Mouse (Mus musculus): ENCODE measurements around the gene Pno1. TPM values are rescaled to one million over a fixed set of nuclear protein-coding genes. Genes with fewer than 3 reads are reported as not detected.
"Not testable (repeated sequence)": the region's sequence is repeated elsewhere in the genome, so short reads cannot be mapped to it uniquely, and the experiment has no call there.

The Pno1 gene
- polyA plus RNA-seq (2016; fragmentation: Nextera tagmentation; extraction: Ambion mirVana), result 68.3 and 73.2 TPM in 2 replicates

DNA sequence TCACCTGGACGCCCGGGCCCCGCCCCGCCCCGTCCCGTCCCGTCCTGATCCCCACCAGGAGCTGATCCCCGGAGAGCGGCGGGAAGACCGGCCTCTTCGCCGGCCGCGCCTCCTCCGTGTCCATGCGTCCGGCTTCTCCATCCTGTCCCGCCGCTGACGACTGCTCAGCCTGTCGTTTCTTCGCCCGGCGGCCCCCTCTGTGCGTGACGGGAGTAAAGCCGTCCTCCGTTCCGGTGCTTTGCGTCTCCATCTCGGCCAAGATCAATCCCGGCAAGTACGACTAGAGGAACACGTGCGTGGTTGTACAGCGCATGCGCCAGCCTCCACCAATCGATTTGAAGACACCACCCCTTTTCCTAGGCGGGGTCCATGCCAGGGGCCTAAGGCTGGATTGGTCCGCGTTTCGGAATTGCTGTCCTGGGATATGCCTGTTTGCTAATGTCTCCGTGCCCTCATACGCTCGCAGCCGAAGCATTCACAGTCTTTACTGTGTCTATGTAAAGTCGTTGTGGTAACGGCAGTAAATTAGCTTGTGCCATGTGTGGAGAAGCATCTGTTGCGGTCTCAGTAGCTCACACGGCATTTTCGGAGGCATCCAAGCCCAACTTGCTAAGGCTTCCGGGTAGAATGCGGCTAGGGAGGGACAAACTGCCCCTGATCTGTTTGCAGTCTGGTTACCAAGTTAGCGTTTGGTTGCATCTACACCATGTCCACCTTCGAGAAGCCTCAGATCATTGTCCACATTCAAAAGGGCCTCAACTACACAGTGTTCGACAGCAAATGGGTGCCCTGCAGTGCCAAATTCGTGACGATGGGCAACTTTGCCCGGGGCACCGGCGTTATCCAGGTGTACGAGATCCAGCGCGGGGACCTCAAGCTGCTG is at the start of gene Pno1:
Gene Pno1, minus strand, starts transcription at position 311 of the 883 bp plus-strand sequence.
- Histone ChIP-seq H3K4me2 (peak within 1 kb of the TSS; percentile 74), H3K27ac (peak within 1 kb of the TSS; percentile 80), H3K9ac (peak within 1 kb of the TSS; percentile 77), H3K27me3 (no peaks in the 10 kb centered on the region), H3K36me3 (replicated peaks) (peaks cover 19% of the 10 kb centered on the region), H3K9me3 (no peaks in the 10 kb centered on the region), H3K4me3 (replicated peaks) (peak within 1 kb of the TSS; percentile 84), H3K4me1 (peaks cover 24% of the 10 kb centered on the region)
- peak; percentile 99 for ATAC-seq (ENCODE audit: low FRiP score)
- WGBS, result under 1% methylated on average over 65 of the region's 65 CpGs

- WGBS, result under 1% methylated on average over 17 of the region's 17 CpGs
- no peaks in the 10 kb centered on the region for H3K27me3 ChIP-seq
- H3K4me1 ChIP-seq, result peaks cover 9% of the 10 kb centered on the region
- H3K4me3 ChIP-seq (replicated peaks), result peak overlapping the region; percentile 76
- H3K9ac ChIP-seq, result peak overlapping the region; percentile 84
- peak overlapping the region; percentile 56 for H3K4me2 ChIP-seq
- H3K27ac ChIP-seq, result peak overlapping the region; percentile 84
- H3K9me3 ChIP-seq, result no peaks in the 10 kb centered on the region
- H3K36me3 ChIP-seq (replicated peaks), result no peaks in the 10 kb centered on the region
- peak; percentile 37 for ATAC-seq (ENCODE audit: low FRiP score)
These were observed 46.5 kb upstream of the Pno1 start for GRCm38 (mm10) chr11:17257861-17258260.

DNA sequence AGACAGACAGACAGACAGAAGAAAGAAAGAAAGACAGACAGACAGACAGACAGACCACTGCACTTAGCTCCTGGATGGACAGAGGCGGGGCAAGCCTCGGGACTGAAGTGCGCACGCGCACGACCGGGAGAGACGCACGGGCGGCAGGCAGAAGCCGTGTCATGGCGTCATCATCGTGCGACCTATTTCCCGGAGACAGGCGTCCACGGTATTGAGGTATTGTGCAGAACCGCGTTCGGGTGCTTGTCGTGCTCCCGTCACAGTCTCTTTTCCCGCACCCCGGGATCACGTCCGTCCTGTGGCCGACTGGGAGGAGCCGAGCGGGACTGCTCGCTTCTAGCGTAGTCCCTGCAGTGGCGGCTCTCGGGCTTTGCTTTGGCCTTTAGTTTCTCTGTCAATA is 46.1 kb upstream of the Pno1 start, which contains the start of gene C1d:
Gene C1d, plus strand, starts transcription at position 137 of the 400 bp plus-strand sequence.
- H3K27me3 ChIP-seq, result no peaks in the 10 kb centered on the region
- ATAC-seq (ENCODE audit: low FRiP score), result peak; percentile 93
- WGBS, result 0% methylated on average over 33 of the region's 33 CpGs
- H3K36me3 ChIP-seq (replicated peaks), result no peaks in the 10 kb centered on the region
- no peaks in the 10 kb centered on the region for H3K9me3 ChIP-seq
- H3K4me3 ChIP-seq (replicated peaks), result peak within 1 kb of the TSS; percentile 76
- peaks cover 9% of the 10 kb centered on the region for H3K4me1 ChIP-seq
- peak within 1 kb of the TSS; percentile 84 for H3K9ac ChIP-seq
- peak within 1 kb of the TSS; percentile 56 for H3K4me2 ChIP-seq
- H3K27ac ChIP-seq, result peak within 1 kb of the TSS; percentile 84

DNA sequence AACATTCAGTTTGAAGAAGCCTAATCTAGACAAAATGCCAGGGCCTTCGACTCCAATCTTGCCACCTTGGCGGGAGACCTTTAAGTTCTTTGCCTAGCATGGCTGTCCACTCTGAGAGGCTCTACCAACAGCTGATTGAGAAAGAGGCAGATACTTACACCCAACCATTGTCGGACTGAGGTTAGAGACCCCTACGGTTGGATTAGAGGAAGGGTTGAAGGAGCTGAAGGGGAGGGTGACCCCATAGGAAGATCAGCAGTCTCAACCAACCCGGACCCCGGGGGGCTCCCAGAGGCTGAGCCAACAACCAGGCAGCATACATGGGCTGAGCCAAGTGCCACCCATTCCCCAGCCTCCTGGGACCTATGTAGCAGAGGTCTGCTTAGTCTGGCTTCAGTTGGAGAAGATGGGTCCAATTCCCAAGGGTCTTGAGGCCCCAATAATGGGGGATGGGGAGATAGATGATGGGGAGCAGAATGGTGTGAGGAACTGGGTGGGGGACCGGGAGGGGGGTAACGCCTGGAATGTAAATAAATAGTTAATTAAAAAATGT is 45.5 kb upstream of the Pno1 start:
- Histone ChIP-seq H3K4me2 (peak overlapping the region; percentile 56), H3K27ac (no peak overlapping the region; the same call in 1 of the 2 replicates), H3K36me3 (replicated peaks) (no peaks in the 10 kb centered on the region), H3K9me3 (no peaks in the 10 kb centered on the region), H3K27me3 (no peaks in the 10 kb centered on the region), H3K4me3 (replicated peaks) (peak overlapping the region; percentile 76), H3K4me1 (peaks cover 9% of the 10 kb centered on the region), H3K9ac (peak overlapping the region; percentile 84; the same call in 1 of the 2 replicates)
- ATAC-seq (ENCODE audit: low FRiP score), result peak; percentile 69
- 59% methylated on average over 8 of the region's 8 CpGs for WGBS

GRCm38 (mm10) chr11:17248715-17249114 is 37.3 kb upstream of the Pno1 start:
- no peaks in the 10 kb centered on the region for H3K4me1 ChIP-seq
- no peaks in the 10 kb centered on the region for H3K27me3 ChIP-seq
- ATAC-seq (ENCODE audit: low FRiP score), result no peak
- H3K9ac ChIP-seq, result no peak overlapping the region
- no peak overlapping the region for H3K4me2 ChIP-seq
- no peak overlapping the region for H3K4me3 ChIP-seq (replicated peaks)
- no peak overlapping the region for H3K27ac ChIP-seq
- no peaks in the 10 kb centered on the region for H3K36me3 ChIP-seq (replicated peaks)
- no peaks in the 10 kb centered on the region for H3K9me3 ChIP-seq

DNA sequence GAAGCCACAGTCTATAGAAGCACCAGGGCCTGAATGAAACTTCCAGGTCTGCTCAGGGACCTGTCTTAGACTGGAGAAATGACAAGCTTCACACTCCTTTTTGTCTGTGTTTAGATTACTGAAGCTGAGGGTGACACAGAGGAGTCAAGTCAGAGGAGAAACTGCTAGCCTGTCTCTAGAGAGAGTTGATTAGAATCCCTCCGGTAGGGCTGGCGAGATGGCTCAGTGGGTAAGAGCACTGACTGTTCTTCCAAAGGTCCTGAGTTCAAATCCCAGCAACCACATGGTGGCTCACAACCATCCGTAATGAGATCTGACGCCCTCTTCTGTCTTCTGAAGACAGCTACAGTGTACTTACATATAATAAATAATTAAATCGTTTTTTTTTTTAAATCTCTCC is 27.2 kb upstream of the Pno1 start:
- not testable (repeated sequence) for H3K4me3 ChIP-seq (replicated peaks); H3K9ac ChIP-seq; ATAC-seq (ENCODE audit: low FRiP score); H3K9me3 ChIP-seq; H3K27ac ChIP-seq; H3K36me3 ChIP-seq (replicated peaks); H3K4me1 ChIP-seq; H3K4me2 ChIP-seq; H3K27me3 ChIP-seq
- WGBS, result 89% methylated on average over 5 of the region's 5 CpGs

GRCm38 (mm10) chr11:17236449-17237037 is 25.2 kb upstream of the Pno1 start:
- Histone ChIP-seq H3K4me3 (replicated peaks) (no peak overlapping the region), H3K9me3 (no peaks in the 10 kb centered on the region), H3K27ac (no peak overlapping the region), H3K36me3 (replicated peaks) (peaks cover 10% of the 10 kb centered on the region), H3K9ac (no peak overlapping the region), H3K4me1 (no peaks in the 10 kb centered on the region), H3K27me3 (no peaks in the 10 kb centered on the region), H3K4me2 (no peak overlapping the region)
- WGBS, result 86% methylated on average over 5 of the region's 5 CpGs
- ATAC-seq (ENCODE audit: low FRiP score), result no peak

- 87% methylated on average over 5 of the region's 5 CpGs for WGBS
- ATAC-seq (ENCODE audit: low FRiP score), result no peak
- Histone ChIP-seq H3K4me1 (no peaks in the 10 kb centered on the region), H3K9ac (no peak overlapping the region), H3K4me2 (no peak overlapping the region), H3K36me3 (replicated peaks) (peaks cover 25% of the 10 kb centered on the region), H3K9me3 (no peaks in the 10 kb centered on the region), H3K4me3 (replicated peaks) (no peak overlapping the region), H3K27me3 (no peaks in the 10 kb centered on the region), H3K27ac (no peak overlapping the region)
These were observed 21.4 kb upstream of the Pno1 start for GRCm38 (mm10) chr11:17232792-17233191.

DNA sequence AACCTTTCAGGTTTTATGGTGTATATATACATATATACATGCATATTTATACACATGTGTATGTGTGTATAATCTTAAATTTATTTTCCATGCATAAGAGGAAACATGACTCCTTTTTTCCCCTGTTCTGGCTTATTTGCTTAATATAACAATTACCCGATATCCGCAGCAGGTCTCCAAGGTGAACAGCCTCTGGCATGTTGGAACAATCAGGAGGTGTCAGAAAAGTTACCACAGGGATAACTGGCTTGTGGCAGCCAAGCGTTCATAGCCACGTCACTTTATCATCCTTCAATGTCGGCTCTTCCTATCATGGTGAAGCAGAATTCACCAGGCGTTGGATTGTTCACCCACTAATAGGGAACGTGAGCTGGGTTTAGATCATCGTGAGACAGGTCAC is 9.8 kb upstream of the Pno1 start:
- no peak overlapping the region for H3K27ac ChIP-seq
- no peak for ATAC-seq (ENCODE audit: low FRiP score)
- WGBS, result 94% methylated on average over 8 of the region's 8 CpGs
- H3K4me3 ChIP-seq (replicated peaks), result no peak overlapping the region
- no peaks in the 10 kb centered on the region for H3K9me3 ChIP-seq
- H3K4me2 ChIP-seq, result no peak overlapping the region
- H3K4me1 ChIP-seq, result no peaks in the 10 kb centered on the region
- peaks cover 19% of the 10 kb centered on the region; the same call in 1 of the 2 replicates for H3K36me3 ChIP-seq (replicated peaks)
- no peak overlapping the region for H3K9ac ChIP-seq
- no peaks in the 10 kb centered on the region for H3K27me3 ChIP-seq

DNA sequence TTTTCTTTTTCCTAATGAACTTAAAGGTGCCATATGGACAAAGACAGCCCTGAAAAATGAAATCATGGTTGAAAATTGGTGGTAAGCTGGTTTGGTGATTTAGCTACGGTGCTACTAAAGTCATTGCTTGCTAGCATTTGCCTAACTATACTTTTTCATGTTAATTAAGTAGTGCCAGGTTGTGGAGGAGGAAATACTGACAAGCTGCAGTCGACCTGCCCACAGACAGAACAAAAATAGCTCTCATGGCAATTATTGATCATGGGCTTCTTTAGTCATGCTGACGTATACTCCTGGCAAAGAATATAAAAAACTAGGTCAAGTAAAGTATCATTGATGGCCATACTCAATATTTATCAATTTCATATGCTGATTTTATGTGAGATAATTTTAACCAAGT is 4.1 kb upstream of the Pno1 start:
- no peak overlapping the region for H3K27ac ChIP-seq
- H3K9me3 ChIP-seq, result no peaks in the 10 kb centered on the region
- H3K4me1 ChIP-seq, result peaks cover 20% of the 10 kb centered on the region
- H3K4me3 ChIP-seq (replicated peaks), result no peak overlapping the region
- no peaks in the 10 kb centered on the region for H3K27me3 ChIP-seq
- no peak overlapping the region for H3K4me2 ChIP-seq
- WGBS, result 91% methylated on average over 3 of the region's 3 CpGs
- H3K9ac ChIP-seq, result no peak overlapping the region
- ATAC-seq (ENCODE audit: low FRiP score), result no peak
- no peaks in the 10 kb centered on the region for H3K36me3 ChIP-seq (replicated peaks)

DNA sequence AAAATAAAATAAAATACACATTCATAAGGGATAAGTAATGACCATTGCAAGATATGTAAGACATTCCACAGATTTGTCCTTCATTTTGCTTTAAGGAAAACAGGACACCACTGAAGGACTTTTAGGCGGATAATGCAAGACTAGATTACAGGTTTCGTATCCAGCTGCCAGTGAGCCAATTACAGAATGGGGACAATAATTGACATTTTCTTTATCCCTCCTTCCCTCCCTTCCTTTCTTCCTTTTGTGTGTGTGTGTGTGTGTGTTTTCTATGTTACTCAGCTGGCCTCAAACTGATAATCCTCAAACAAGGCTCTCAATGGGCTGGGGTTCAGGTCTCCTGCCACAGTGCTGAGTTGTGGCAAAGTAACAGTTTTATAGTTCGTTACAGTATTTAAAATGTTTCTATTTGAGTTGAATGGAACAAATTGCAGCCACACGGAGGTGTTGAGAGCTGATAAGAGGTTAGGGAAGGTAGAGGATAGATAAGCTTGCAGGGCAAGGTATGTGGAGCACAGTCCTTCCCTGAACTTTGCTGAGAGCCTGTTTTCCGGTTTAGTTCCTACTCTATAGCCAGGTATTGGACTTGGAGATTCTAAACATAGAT is 1.6 kb upstream of the Pno1 start:
- 71% methylated on average over 5 of the region's 5 CpGs for WGBS

GRCm38 (mm10) chr11:17212141-17212495 is 750 bp upstream of the Pno1 start:
- WGBS, result 3% methylated on average over 10 of the region's 10 CpGs
- ATAC-seq (ENCODE audit: low FRiP score), result no peak

More for the DNA sequence above, 1.6 kb upstream of the Pno1 start:
- H3K4me1 ChIP-seq, result peaks cover 24% of the 10 kb centered on the region
- H3K9me3 ChIP-seq, result no peaks in the 10 kb centered on the region
- ATAC-seq (ENCODE audit: low FRiP score), result no peak
- H3K27me3 ChIP-seq, result no peaks in the 10 kb centered on the region
- H3K4me3 ChIP-seq (replicated peaks), result 0 out of 2 replicates have a peak overlapping the region, but pooled peaks have one; percentile 5
- peaks cover 10% of the 10 kb centered on the region; the same call in 1 of the 2 replicates for H3K36me3 ChIP-seq (replicated peaks)
- H3K27ac ChIP-seq, result no peak overlapping the region
- peak overlapping the region; percentile 21; the same call in 1 of the 2 replicates for H3K9ac ChIP-seq
- peak overlapping the region; percentile 74 for H3K4me2 ChIP-seq

More at GRCm38 (mm10) chr11:17212141-17212495, 750 bp upstream of the Pno1 start:
- Histone ChIP-seq H3K27me3 (no peaks in the 10 kb centered on the region), H3K4me3 (replicated peaks) (peak overlapping the region; percentile 84), H3K4me2 (peak overlapping the region; percentile 74), H3K36me3 (replicated peaks) (peaks cover 15% of the 10 kb centered on the region), H3K9me3 (no peaks in the 10 kb centered on the region), H3K4me1 (peaks cover 24% of the 10 kb centered on the region), H3K27ac (peak overlapping the region; percentile 80; the same call in 1 of the 2 replicates), H3K9ac (peak overlapping the region; percentile 77)
